Mouse (Mus musculus) heart, embryonic 16.5 days (tissue): ENCODE results near the gene Oas1g. TPM values are rescaled to one million over a fixed set of nuclear protein-coding genes. Genes with fewer than 3 reads are reported as not detected.

Experiments
- ATAC-seq: fragments of 200-750 bp; cut with Nextera tagmentation; replicated peaks from 2 replicates; pipeline ENCODE4 v1.8.0; 2017; ENCODE audit warnings: moderate number of reproducible peaks; ENCODE audit not compliant: insufficient read depth, low FRiP score; ENCODE audit errors: extremely low read depth
- H3K27ac ChIP-seq: fragments of 300-500 bp; sonication (generic); 2 replicates; pipeline ENCODE4 v1.5.1; 2014; ENCODE audit warnings: mild to moderate bottlenecking, low read length, control low read depth, moderate library complexity
- H3K27me3 ChIP-seq: fragments of 300-500 bp; sonication (generic); 2 replicates; pipeline ENCODE4 v1.6.1; 2014; ENCODE audit warnings: low read length, mixed read lengths; ENCODE audit not compliant: control insufficient read depth, insufficient read depth
- H3K36me3 ChIP-seq: fragments of 300-500 bp; sonication (generic); 2 replicates; pipeline ENCODE4 v1.6.1; 2014; ENCODE audit not compliant: control insufficient read depth, insufficient read depth
- H3K4me1 ChIP-seq: fragments of 300-500 bp; sonication (generic); 2 replicates; pipeline ENCODE4 v1.6.1; 2014; ENCODE audit warnings: low read length, mixed read lengths; ENCODE audit not compliant: control insufficient read depth, insufficient read depth
- H3K4me2 ChIP-seq: fragments of 300-500 bp; sonication (generic); 2 replicates; pipeline ENCODE4 v1.6.1; 2014; ENCODE audit warnings: low read depth, mild to moderate bottlenecking, control low read depth, low read length
- H3K4me3 ChIP-seq: fragments of 300-500 bp; sonication (generic); 2 replicates; pipeline ENCODE4 v1.5.1; 2014; ENCODE audit warnings: mild to moderate bottlenecking, control low read depth, low read length
- H3K9ac ChIP-seq: fragments of 300-500 bp; sonication (generic); 2 replicates; pipeline ENCODE4 v1.6.1; 2014; ENCODE audit warnings: low read length, control low read depth
- H3K9me3 ChIP-seq: fragments of 300-500 bp; sonication (generic); replicated peaks from 2 replicates; pipeline ENCODE4 v1.6.1; 2016; ENCODE audit warnings: low read length; ENCODE audit not compliant: control insufficient read depth
- WGBS: fragments of 180-500 bp; shearing (Covaris S2); extraction: QIAGEN DNeasy Blood & Tissue Kit; methylation state at CpG from one replicate; pipeline ENCODE4 v1.1.7; 2014; 5-methylcytosine and 5-hydroxymethylcytosine counted together
- microRNA-seq: library from miRNA; unstranded; fragments of <30 nt; microRNA quantifications from one replicate; pipeline ENCODE4, GENCODE M21; 2017
- polyA plus RNA-seq: library from polyadenylated mRNA; unstranded; fragments of >200 nt; fragmentation: Nextera tagmentation; extraction: Ambion mirVana; gene quantifications from 2 replicates; pipeline ENCODE4 v1.2.1, GENCODE M21; 2015

Oas1g gene
- polyA plus RNA-seq, 1 experiment from 2014 or later: 0.85 TPM

- no peak overlapping the region for H3K9ac ChIP-seq
- ATAC-seq: no peak
- H3K4me1 ChIP-seq: no peaks in the 10 kb centered on the region
- H3K27ac ChIP-seq: no peak overlapping the region
- no peak overlapping the region for H3K4me2 ChIP-seq
- WGBS: 52% methylated on average over 3 of the region's 3 CpGs
- no peak overlapping the region for H3K4me3 ChIP-seq
- no peaks in the 10 kb centered on the region for H3K36me3 ChIP-seq
- H3K9me3 ChIP-seq: peaks cover 6% of the 10 kb centered on the region
- no peaks in the 10 kb centered on the region for H3K27me3 ChIP-seq
Observed at GRCm38 (mm10) chr5:120849601-120850136, 37.7 kb downstream of the Oas1g start.

DNA sequence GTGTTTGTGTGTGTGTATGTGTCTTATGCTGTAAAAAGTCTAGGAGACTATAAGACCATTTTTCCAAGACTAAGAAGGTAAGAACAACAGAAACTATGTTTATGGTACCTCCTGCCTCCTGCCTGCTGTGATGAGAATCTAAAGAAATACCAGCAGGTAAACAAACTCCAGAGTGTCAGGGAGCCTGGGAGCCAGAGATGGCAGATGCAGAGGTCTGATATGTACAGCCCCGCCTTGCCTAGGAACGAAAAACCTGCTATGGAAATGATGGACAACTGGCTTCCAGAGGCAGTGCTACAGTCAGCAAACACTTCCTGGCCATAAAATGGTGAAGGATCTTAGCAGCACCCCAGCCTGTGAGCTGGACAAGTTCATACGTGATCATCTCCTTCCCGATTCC, 40.3 kb downstream of the Oas1g start, which contains the start of gene Oas1f:
Gene Oas1f, plus strand, starts transcription at position 301 of the 400 bp plus-strand sequence.
- Histone ChIP-seq H3K4me3 (no peak within 1 kb of the TSS), H3K36me3 (no peaks in the 10 kb centered on the region), H3K27ac (no peak within 1 kb of the TSS), H3K9ac (no peak within 1 kb of the TSS), H3K27me3 (peaks cover 2% of the 10 kb centered on the region; the same call in 1 of the 2 replicates), H3K9me3 (no peaks in the 10 kb centered on the region), H3K4me1 (no peaks in the 10 kb centered on the region), H3K4me2 (no peak within 1 kb of the TSS)
- WGBS: 76% methylated on average over 4 of the region's 4 CpGs
- ATAC-seq: no peak

- Histone ChIP-seq H3K9ac (no peak overlapping the region), H3K4me3 (no peak overlapping the region), H3K27ac (no peak overlapping the region), H3K4me1 (no peaks in the 10 kb centered on the region), H3K4me2 (no peak overlapping the region), H3K9me3 (no peaks in the 10 kb centered on the region), H3K27me3 (peaks cover 3% of the 10 kb centered on the region), H3K36me3 (no peaks in the 10 kb centered on the region)
- ATAC-seq: 0 out of 2 replicates have a peak, but pooled peaks have one; percentile 45
- 55% methylated on average over 3 of the region's 3 CpGs for WGBS
Observed at GRCm38 (mm10) chr5:120844713-120845112, 42.7 kb downstream of the Oas1g start.

GRCm38 (mm10) chr5:120836731-120837585, 50.5 kb downstream of the Oas1g start:
- Histone ChIP-seq H3K9ac (no peak overlapping the region), H3K4me2 (no peak overlapping the region), H3K27ac (no peak overlapping the region), H3K9me3 (no peaks in the 10 kb centered on the region), H3K4me3 (no peak overlapping the region), H3K36me3 (no peaks in the 10 kb centered on the region), H3K4me1 (no peaks in the 10 kb centered on the region), H3K27me3 (peaks cover 7% of the 10 kb centered on the region)
- no peak for ATAC-seq
- WGBS: 5% methylated on average over 8 of the region's 8 CpGs

- H3K27me3 ChIP-seq: peaks cover 7% of the 10 kb centered on the region
- no peak overlapping the region for H3K4me2 ChIP-seq
- no peaks in the 10 kb centered on the region for H3K4me1 ChIP-seq
- ATAC-seq: no peak
- 15% methylated on average over 17 of the region's 17 CpGs for WGBS
- no peak overlapping the region for H3K4me3 ChIP-seq
- H3K9me3 ChIP-seq: no peaks in the 10 kb centered on the region
- H3K27ac ChIP-seq: no peak overlapping the region
- H3K9ac ChIP-seq: no peak overlapping the region
- H3K36me3 ChIP-seq: no peaks in the 10 kb centered on the region
Observed at GRCm38 (mm10) chr5:120833335-120834280, 53.8 kb downstream of the Oas1g start.

GRCm38 (mm10) chr5:120831031-120831430, 56.4 kb downstream of the Oas1g start:
- no peak for ATAC-seq
- WGBS: 71% methylated on average over 4 of the region's 4 CpGs
- Histone ChIP-seq H3K27me3 (peaks cover 7% of the 10 kb centered on the region), H3K4me3 (no peak overlapping the region), H3K9me3 (no peaks in the 10 kb centered on the region), H3K36me3 (no peaks in the 10 kb centered on the region), H3K4me1 (no peaks in the 10 kb centered on the region), H3K27ac (no peak overlapping the region), H3K4me2 (no peak overlapping the region), H3K9ac (no peak overlapping the region)

Small RNA genes lying within 50 kb of the gene (microRNA-seq; reads per million reads assigned to microRNA genes)
- gene Gm22907: not detected

Other genes starting within 250 kb of the Oas1g start
- 0.70 and 0.74 TPM in 2 replicates for gene Rasal1, start 238.8 kb downstream of the Oas1g start, polyA plus RNA-seq
- 6.7 and 11.2 TPM in 2 replicates for gene Dtx1, start 175.7 kb downstream of the Oas1g start, polyA plus RNA-seq
- 0.22 and 0.46 TPM in 2 replicates for gene Oas2, start 137.8 kb downstream of the Oas1g start, polyA plus RNA-seq
- 0.59 and 0.80 TPM in 2 replicates for gene Oas3, start 110.0 kb downstream of the Oas1g start, polyA plus RNA-seq
- gene Oas1e, start 92.1 kb downstream of the Oas1g start, polyA plus RNA-seq: not detected in 2 replicates
- 0.60 and 0.77 TPM in 2 replicates for gene Oas1c, start 75.1 kb downstream of the Oas1g start, polyA plus RNA-seq
- 0.12 TPM in 1 of 2 replicates, not detected in the other for gene Oas1f, start 40.2 kb downstream of the Oas1g start, polyA plus RNA-seq
- gene Oas1h, start 26.2 kb downstream of the Oas1g start, polyA plus RNA-seq: not detected in 2 replicates
- gene Oas1a, start 19.9 kb upstream of the Oas1g start, polyA plus RNA-seq: 1.6 and 2.4 TPM in 2 replicates
- 0.09 TPM in 1 of 2 replicates, not detected in the other for gene Oas1d, start 26.9 kb upstream of the Oas1g start, polyA plus RNA-seq
- not detected in 2 replicates for gene Rph3a, start 122.5 kb upstream of the Oas1g start, polyA plus RNA-seq